Mouse (Mus musculus): Measurements from ENCODE around the gene 1110004F10Rik. TPM values are rescaled to one million over a fixed set of nuclear protein-coding genes. Genes with fewer than 3 reads are reported as not detected.

The 1110004F10Rik gene
- total RNA-seq (2018; cell fraction: chromatin; rRNA removed) = 10 to 100 TPM in 23 of 26 experiments, 1 to 10 TPM in 3; 6.0 to 28.1 (median 16.8) TPM
- total RNA-seq (2018; cell fraction: cytosol; rRNA removed) = 10 to 100 TPM; 59.5 to 80.0 (median 70.9) TPM
- total RNA-seq (2018; cell fraction: nucleus; rRNA removed) = 10 to 100 TPM; 12.0 to 43.5 (median 26.4) TPM
- 77.5 to 146 TPM (median 134 TPM) in 3 replicates for polyA plus RNA-seq (2018)

DNA sequence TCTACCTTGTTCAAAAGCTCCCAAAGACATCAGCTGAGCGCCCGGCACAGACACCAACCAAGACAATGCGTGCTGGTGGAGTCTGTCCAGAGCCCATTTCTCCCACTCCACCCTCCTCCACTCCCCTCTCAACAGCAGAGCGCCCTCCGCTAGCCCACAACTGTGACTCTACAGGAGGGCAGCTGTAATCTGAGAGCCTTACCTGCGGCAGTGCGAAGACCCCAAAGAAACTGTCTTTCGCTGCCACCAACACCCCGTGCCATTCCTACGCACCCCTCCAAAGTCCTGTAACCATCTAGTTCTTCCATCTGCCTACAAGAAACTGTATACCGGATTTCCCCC lies at the start of gene 1110004F10Rik:
Gene 1110004F10Rik (plus strand): TSS at position 202 of the 342 bp plus-strand sequence.
- Histone ChIP-seq H3K36me3 (ENCODE audit: inconsistent target) (no peaks in the 10 kb centered on the region), H3K27ac (no peak within 1 kb of the TSS), H3K79me2 (ENCODE audit: inconsistent target) (no peaks in the 10 kb centered on the region), H3K4me3 (ENCODE audit: inconsistent target) (peak within 1 kb of the TSS; percentile 17; the same call in 1 of the 2 replicates)
- WGBS (ENCODE audit: missing documents) = 7% methylated on average over 11 of the region's 11 CpGs

DNA sequence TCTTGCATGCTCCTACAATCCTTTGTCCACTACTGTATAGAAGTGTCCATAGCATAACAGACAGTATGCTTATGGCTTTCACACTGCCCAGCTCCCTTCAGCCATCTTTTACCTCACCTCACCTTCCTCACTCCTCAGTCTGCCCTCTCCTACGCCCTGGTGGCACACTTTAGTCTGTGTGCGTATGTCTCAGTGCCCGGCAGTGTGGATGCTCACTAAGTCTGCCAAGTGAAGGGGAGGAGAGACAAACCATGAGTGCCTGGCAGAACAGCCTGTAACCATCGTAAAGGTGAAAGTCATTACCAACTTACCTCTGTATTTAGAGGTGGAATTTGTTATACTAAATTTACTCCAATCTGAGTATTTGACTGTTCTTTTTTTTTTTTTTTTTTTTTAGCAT lies 36.5 kb upstream of the 1110004F10Rik start:
- no peaks in the 10 kb centered on the region for H3K36me3 ChIP-seq (ENCODE audit: inconsistent target)
- H3K27ac ChIP-seq = no peak overlapping the region
- H3K4me3 ChIP-seq (ENCODE audit: inconsistent target) = no peak overlapping the region
- no peaks in the 10 kb centered on the region for H3K79me2 ChIP-seq (ENCODE audit: inconsistent target)
- WGBS (ENCODE audit: missing documents) = 96% methylated on average over 4 of the region's 4 CpGs

DNA sequence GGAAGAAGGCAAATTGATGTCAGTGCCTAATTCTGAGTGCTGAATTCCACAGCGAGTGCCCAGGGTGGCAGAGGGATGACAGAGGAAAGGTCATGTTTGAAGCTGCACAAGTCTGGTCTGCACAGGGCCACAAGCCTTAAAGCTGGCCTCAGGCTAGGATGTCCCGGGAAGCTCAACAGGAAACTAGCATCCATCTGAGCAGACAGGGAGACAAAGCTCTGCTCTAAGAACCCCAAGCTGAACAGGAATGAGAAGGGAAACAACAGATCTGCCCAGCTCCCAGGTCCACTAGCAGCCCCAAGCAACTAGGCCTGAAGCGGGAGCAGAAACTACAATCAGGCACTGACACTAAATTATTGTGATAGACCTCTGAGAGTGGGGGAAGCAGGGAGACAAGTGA lies 9.2 kb upstream of the 1110004F10Rik start:
- Histone ChIP-seq H3K4me3 (ENCODE audit: inconsistent target) (no peak overlapping the region), H3K36me3 (ENCODE audit: inconsistent target) (no peaks in the 10 kb centered on the region), H3K79me2 (ENCODE audit: inconsistent target) (no peaks in the 10 kb centered on the region), H3K27ac (no peak overlapping the region)
- WGBS (ENCODE audit: missing documents) = 91% methylated on average over 3 of the region's 3 CpGs

DNA sequence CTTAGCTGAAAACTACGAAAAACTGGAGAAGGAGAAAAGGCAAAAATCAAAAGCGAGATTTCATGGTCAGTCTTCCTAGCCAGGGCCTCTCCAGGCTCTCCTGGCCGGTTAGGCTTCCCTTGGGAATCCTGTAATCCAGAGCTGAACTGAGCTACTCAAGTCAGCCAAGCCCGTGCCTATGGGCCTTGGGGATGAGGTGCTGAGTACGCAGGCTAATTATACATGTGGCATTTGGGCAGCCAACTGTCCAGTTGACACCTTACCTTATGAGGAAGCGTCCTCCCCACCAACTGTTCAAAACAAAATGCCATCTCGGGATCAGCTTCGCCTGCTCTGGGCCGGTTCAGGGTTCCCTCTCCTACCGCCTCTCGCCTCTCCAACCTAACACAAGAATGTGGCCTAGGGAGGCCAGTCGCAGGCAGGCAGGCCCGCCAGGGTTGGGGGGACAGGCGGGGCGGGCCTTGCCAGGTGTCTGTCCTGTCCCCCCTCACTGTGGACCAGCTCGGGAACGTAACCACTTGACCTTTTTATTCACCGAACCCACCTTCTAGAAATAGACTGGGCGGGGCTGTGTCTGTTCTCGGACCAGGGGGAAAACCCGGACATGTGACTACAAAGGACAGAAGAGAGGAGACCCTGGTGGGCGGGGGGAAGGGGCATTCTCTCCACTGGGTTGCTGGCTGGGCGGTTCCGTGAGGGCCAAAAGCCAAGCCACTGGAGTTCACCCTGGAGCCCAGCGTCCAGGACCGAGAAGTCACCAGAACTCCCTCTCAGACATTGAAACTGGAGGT lies 8.4 kb upstream of the 1110004F10Rik start:
- H3K27ac ChIP-seq = no peak overlapping the region
- no peak overlapping the region for H3K4me3 ChIP-seq (ENCODE audit: inconsistent target)
- no peaks in the 10 kb centered on the region for H3K36me3 ChIP-seq (ENCODE audit: inconsistent target)
- WGBS (ENCODE audit: missing documents) = 58% methylated on average over 26 of the region's 26 CpGs
- H3K79me2 ChIP-seq (ENCODE audit: inconsistent target) = no peaks in the 10 kb centered on the region

DNA sequence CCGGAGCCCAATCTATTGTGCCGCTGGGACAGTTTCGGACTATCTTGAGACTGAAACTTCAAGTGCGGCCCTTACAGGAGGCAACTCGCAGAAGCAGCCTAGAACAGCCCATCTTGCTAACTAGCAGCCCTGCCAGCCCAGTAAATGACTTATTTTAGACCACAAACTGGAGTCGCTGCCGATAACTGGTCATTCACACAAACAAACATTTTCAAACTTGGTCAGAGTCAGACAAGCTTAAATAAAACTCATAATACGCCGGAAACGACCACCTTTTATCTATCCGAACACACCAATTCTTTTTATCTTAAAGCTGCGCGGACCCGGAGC lies 7.8 kb upstream of the 1110004F10Rik start:
- Histone ChIP-seq H3K36me3 (ENCODE audit: inconsistent target) (no peaks in the 10 kb centered on the region), H3K79me2 (ENCODE audit: inconsistent target) (no peaks in the 10 kb centered on the region), H3K4me3 (ENCODE audit: inconsistent target) (no peak overlapping the region), H3K27ac (no peak overlapping the region)
- WGBS (ENCODE audit: missing documents) = 4% methylated on average over 14 of the region's 14 CpGs

DNA sequence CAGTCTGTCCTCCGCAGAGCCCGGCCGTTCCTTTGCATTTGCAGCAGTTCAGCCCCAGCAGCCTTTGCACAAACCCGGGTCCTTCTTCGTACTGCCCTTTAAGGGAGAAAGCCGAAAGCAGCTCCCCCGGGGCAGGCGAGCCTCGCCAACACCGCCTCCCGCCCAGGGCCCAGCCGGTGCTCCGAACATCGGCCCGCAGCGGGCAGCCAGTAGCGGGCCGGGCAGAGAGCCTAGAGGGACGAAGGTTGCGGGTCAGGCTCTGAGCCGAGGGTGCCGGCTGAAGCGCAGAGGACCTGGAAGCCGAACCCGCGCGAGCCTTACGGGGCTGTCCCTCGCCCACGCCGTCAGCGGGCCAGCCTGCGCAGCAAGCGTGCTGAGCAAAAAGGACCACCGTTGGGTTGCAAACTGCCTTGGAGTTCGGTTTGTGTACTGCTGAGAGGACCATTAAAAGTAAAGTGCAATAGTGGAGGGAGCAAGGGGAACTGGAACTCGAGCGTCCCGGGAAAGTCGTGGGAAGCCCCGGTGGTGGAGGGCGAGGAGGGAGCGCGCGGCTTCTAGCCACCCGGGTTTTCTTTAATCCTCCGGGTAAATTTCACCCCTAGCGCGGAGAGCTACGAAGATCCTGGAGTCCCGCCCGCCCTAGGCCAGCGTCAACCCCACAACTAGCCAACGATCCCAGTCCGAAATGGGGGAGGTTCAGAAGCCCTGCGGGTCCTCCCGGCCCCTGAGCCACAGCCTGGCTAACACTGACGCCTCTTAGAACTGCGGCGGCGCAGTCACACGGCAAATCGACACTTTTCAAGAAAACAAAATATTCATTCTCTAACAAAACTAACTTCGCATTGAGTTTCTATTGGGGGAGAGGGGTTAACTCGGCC lies 7.2 kb upstream of the 1110004F10Rik start:
- H3K36me3 ChIP-seq (ENCODE audit: inconsistent target) = no peaks in the 10 kb centered on the region
- H3K4me3 ChIP-seq (ENCODE audit: inconsistent target) = no peak overlapping the region
- no peak overlapping the region for H3K27ac ChIP-seq
- H3K79me2 ChIP-seq (ENCODE audit: inconsistent target) = no peaks in the 10 kb centered on the region
- WGBS (ENCODE audit: missing documents) = under 1% methylated on average over 65 of the region's 65 CpGs

DNA sequence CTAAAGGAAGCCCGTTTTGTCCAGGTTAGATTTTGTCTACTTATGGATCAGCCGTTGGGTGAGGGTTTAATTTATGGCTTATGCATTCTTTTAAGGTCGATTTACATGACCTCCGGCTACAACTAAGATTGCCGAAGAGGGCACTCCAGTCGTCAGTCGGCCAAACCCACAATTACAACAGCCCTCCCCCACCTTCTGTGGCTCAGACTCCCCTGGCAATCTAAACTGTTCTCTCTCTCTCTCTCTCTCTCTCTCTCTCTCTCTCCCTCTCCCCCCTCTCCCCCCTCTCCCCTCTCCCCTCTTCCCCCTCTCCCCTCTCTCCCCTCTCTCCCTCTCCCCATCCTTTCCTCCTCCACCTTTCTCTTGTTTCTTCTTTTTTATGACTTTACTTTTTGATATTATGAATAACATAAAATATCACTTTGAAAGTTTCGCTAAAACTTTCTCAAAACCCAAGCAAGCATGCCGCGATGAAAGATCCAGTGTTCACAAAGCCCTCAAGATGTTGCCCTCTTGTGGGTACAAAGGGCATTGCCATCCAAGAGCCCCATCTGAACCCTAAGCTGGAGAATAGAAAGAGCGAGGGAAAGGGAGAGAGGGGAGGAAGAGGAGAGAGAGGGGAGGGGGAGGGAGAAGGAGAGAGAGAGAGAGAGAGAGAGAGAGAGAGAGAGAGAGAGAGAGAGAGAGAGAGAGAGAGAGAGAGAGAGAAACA lies 6.4 kb upstream of the 1110004F10Rik start:
- WGBS (ENCODE audit: missing documents) = 0% methylated on average over 11 of the region's 11 CpGs
- no peaks in the 10 kb centered on the region for H3K79me2 ChIP-seq (ENCODE audit: inconsistent target)
- H3K36me3 ChIP-seq (ENCODE audit: inconsistent target) = no peaks in the 10 kb centered on the region
- no peak overlapping the region for H3K4me3 ChIP-seq (ENCODE audit: inconsistent target)
- no peak overlapping the region for H3K27ac ChIP-seq

DNA sequence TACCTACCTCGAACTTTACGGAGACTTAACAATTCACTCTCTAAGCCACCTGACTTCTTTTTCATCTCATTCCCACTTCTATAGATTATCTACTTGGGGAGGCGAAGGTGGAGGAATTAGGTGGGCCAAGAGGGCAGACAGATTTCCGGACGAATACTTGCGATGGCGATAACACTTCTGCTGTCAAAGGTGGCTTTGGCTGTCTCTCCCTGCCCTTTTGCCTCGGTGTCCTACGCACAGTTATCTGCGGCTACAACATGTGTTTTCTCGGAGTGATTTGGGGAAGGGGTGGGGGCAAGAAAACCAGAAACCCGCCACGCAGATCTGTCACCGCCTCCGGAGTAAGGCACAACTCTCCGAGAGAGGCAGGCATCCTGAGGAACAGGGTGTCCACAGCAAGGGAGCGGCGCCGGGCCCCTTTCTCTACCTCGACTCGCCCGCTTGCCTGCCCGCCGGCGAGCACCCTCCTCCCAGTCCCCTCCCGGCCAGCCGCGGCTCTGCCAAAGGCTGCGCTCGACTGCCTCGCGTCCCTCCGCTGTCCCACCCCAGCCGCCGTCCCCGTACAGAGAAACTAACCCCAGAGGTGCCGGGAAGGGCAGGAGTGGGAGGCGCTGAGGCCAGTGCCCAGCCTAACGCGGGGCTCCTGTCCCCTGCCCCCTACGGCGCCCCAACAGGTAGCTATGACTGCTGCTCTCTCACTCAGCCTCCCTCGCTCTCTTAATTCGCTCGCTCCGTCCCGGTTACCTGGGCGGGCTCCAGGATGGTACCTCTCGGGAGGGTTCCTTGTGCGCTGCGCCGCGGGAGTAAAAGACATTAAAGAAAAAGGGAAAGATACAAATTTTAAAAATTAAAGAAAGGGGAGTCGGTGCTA lies 5.6 kb upstream of the 1110004F10Rik start:
- no peaks in the 10 kb centered on the region for H3K79me2 ChIP-seq (ENCODE audit: inconsistent target)
- 1% methylated on average over 45 of the region's 54 CpGs for WGBS (ENCODE audit: missing documents)
- H3K27ac ChIP-seq = no peak overlapping the region
- H3K36me3 ChIP-seq (ENCODE audit: inconsistent target) = no peaks in the 10 kb centered on the region
- H3K4me3 ChIP-seq (ENCODE audit: inconsistent target) = no peak overlapping the region

DNA sequence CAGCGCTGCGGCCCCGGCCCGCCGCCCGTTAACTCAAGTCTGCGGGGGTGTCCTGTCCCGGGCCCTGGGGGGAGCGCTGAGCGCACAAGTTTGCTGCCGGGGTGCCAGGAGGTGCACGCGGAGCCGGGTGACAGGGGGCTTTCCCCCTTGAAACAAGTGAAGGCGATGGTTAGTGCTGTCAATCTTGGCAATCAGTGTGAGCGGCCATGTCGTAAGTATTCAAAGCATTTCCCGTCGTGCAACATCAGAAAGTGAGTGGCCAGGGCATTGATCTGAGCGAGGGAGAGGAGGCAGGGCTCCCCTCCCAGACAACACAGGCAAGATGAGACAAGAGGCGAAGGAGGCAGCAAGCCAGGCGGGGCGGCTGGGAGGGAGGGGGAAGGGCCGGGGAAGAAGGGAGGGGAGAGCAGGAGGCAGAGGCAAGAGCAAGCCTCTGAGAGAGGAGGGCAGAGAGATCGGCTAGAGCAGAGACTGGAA lies 4.9 kb upstream of the 1110004F10Rik start:
- no peak overlapping the region for H3K4me3 ChIP-seq (ENCODE audit: inconsistent target)

DNA sequence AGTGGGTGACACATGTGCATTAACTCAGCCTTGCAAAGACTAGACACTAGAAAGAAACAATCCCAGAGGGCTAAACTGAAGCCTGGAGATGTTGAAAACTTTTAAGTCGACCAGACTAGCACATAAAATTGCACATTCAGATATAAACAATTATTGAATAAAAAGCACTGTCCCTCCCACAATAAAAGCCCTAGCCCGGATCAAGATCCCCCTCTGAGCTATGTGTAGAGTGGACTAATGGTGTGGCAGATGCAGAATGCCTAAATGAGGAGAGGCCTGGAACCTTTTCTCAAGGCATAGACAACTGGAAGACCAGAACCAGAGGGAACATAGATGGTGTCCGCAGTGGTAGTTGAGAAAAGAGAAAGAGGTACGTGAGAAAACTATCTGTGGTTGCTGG lies 3.7 kb upstream of the 1110004F10Rik start:
- H3K27ac ChIP-seq = no peak overlapping the region
- WGBS (ENCODE audit: missing documents) = 91% methylated on average over 4 of the region's 4 CpGs
- no peak overlapping the region for H3K4me3 ChIP-seq (ENCODE audit: inconsistent target)
- H3K36me3 ChIP-seq (ENCODE audit: inconsistent target) = no peaks in the 10 kb centered on the region
- no peaks in the 10 kb centered on the region for H3K79me2 ChIP-seq (ENCODE audit: inconsistent target)

More for the DNA sequence above, 4.9 kb upstream of the 1110004F10Rik start:
- no peak overlapping the region for H3K27ac ChIP-seq
- WGBS (ENCODE audit: missing documents) = 2% methylated on average over 25 of the region's 25 CpGs
- H3K79me2 ChIP-seq (ENCODE audit: inconsistent target) = no peaks in the 10 kb centered on the region
- no peaks in the 10 kb centered on the region for H3K36me3 ChIP-seq (ENCODE audit: inconsistent target)

DNA sequence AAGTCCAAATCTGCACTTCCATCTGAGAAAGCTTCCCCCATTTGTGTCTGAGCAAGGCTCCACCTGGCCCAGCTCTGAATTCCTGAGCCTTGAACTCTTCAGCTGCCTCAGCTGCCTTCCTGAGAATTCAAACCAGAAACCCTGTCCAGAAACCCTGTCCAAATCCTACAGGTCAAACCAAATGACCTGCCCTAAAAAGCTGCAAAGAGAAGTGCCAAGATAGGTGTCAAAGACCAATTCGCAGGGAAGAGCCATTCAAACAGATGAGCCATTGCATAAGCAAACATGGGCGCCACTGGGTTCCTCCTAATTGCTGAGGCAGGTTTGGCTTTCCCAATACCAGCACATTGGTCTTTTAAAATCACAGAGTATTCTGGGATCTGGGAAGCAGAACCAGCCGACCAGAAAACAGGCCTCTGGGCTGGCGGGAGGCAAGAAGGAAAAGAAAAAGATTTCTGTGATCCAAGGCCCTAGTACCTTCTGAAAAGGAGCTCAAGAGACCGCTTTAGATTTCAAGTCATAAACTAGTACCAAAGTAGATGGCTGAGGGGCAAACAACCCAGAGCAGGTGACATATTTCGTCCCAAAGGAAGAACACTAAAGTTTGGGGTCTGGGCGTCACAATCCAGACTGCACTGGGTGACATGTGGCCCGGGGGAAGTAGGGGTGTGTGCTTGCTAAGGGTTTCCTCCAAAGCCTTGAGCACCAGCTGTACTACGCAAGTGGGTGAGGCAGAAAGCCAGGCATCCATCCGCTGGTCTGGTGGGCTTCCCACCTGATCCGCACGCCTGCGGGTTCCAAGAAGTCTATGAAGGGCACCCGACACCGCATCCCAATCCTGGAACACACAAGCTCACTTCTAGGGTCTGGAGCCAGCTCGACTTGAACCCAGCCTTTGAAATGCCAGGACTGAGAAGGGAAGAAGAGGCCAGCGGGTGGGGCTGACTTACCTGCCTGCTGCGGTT lies 2.3 kb upstream of the 1110004F10Rik start:
- no peaks in the 10 kb centered on the region for H3K36me3 ChIP-seq (ENCODE audit: inconsistent target)
- WGBS (ENCODE audit: missing documents) = 65% methylated on average over 18 of the region's 18 CpGs
- no peak overlapping the region for H3K27ac ChIP-seq
- H3K4me3 ChIP-seq (ENCODE audit: inconsistent target) = no peak overlapping the region
- no peaks in the 10 kb centered on the region for H3K79me2 ChIP-seq (ENCODE audit: inconsistent target)

DNA sequence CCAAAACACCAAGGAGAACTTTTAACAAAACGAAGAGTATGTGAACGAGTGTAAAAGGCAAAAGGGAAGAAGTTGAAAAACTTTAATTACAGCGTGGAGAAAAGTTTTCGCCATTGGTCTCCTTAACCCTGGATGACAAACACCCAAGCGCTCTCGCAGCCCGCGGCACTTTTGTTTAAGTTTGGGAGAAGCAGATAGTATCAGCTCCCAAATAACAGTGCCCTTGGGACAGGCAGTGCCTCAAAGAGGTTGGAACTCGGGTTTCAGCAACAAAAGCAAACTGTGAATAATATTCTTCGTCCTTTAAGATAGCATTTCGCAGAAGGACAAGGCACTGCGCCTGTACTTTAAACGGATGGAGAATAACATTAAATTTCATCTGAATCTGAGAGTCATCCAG lies 1.2 kb upstream of the 1110004F10Rik start:
- Histone ChIP-seq H3K79me2 (ENCODE audit: inconsistent target) (no peaks in the 10 kb centered on the region), H3K4me3 (ENCODE audit: inconsistent target) (no peak overlapping the region), H3K27ac (no peak overlapping the region), H3K36me3 (ENCODE audit: inconsistent target) (no peaks in the 10 kb centered on the region)
- 4% methylated on average over 13 of the region's 13 CpGs for WGBS (ENCODE audit: missing documents)

DNA sequence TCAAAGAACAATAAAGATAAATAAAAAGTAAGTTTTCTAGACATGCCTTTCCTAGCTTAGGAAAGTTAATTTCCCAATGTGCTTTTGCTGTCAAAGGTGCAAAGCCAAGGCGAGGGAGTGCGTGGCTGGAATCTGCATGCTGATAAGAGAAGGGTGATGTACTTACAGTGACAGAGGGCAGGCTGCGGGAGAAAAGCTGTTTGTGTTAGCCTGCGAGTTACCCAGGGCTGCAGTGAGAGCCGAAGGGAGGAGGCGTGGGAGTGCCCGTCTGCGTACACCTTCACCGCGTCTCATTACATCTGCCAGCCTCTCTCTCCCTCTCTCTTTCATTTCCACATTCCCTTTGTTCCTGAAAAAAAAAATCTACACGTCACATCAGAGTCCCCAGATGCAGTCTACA lies 686 bp upstream of the 1110004F10Rik start, which contains the start of gene Sox6:
Gene Sox6 (minus strand): TSS at position 286 of the 400 bp plus-strand sequence.
- peak within 1 kb of the TSS; percentile 17; the same call in 1 of the 2 replicates for H3K4me3 ChIP-seq (ENCODE audit: inconsistent target)
- H3K79me2 ChIP-seq (ENCODE audit: inconsistent target) = no peaks in the 10 kb centered on the region
- WGBS (ENCODE audit: missing documents) = 10% methylated on average over 11 of the region's 11 CpGs
- H3K36me3 ChIP-seq (ENCODE audit: inconsistent target) = no peaks in the 10 kb centered on the region
- H3K27ac ChIP-seq = no peak within 1 kb of the TSS

All from macrophage (primary cell).